Mouse (Mus musculus): ENCODE results near the gene Carnmt1. TPM values are rescaled to one million over a fixed set of nuclear protein-coding genes. Genes with fewer than 3 reads are reported as not detected.

The Carnmt1 gene
- total and polyA plus RNA-seq, 2 experiments from 2014 or later, result 8.2 to 11.5 TPM

GRCm38 (mm10) chr19:18666966-18667365 lies 3.6 kb upstream of the Carnmt1 start:
- H3K36me3 ChIP-seq (ENCODE audit: insufficient read depth, low read length), result no peaks in the 10 kb centered on the region
- DNase-seq (ENCODE audit: low spot score), result peak; percentile 70
- H3K9me3 ChIP-seq (ENCODE audit: low read length), result no peaks in the 10 kb centered on the region
- no peak overlapping the region for H3K4me2 ChIP-seq (ENCODE audit: low read depth, low read length, poor library complexity, severe bottlenecking)
- no peak for ATAC-seq (ENCODE audit: low FRiP score)
- TF ChIP-seq CTCF (IDR thresholded peaks at IDR 0.05), result no peak
- WGBS, result 74% methylated on average over 7 of the region's 7 CpGs
- no peak overlapping the region for H3K4me3 ChIP-seq (ENCODE audit: low read depth, low read length)
- H3K27ac ChIP-seq (ENCODE audit: low read depth, low read length), result no peak overlapping the region
- no peaks in the 10 kb centered on the region for H3K27me3 ChIP-seq (ENCODE audit: insufficient read depth, low read length)
- H3K4me1 ChIP-seq (ENCODE audit: insufficient read depth, low read length), result peaks cover 6% of the 10 kb centered on the region; the same call in 1 of the 2 replicates
- H3K9ac ChIP-seq (replicated peaks; ENCODE audit: low read length, poor library complexity, severe bottlenecking), result no peak overlapping the region

- TF ChIP-seq CTCF (IDR thresholded peaks at IDR 0.05), result no peak
- Histone ChIP-seq H3K4me1 (ENCODE audit: insufficient read depth, low read length) (peaks cover 20% of the 10 kb centered on the region), H3K4me2 (ENCODE audit: low read depth, low read length, poor library complexity, severe bottlenecking) (no peak overlapping the region), H3K36me3 (ENCODE audit: insufficient read depth, low read length) (no peaks in the 10 kb centered on the region), H3K4me3 (ENCODE audit: low read depth, low read length) (no peak overlapping the region), H3K9me3 (ENCODE audit: low read length) (no peaks in the 10 kb centered on the region), H3K9ac (replicated peaks; ENCODE audit: low read length, poor library complexity, severe bottlenecking) (no peak overlapping the region), H3K27ac (ENCODE audit: low read depth, low read length) (no peak overlapping the region), H3K27me3 (ENCODE audit: insufficient read depth, low read length) (no peaks in the 10 kb centered on the region)
- ATAC-seq (ENCODE audit: low FRiP score) (no peak), DNase-seq (ENCODE audit: low spot score) (peak; percentile 63)
- 51% methylated on average over 7 of the region's 7 CpGs for WGBS
Measured at GRCm38 (mm10) chr19:18669551-18669950, 1.0 kb upstream of the Carnmt1 start.

- DNase-seq (ENCODE audit: low spot score) (peak; percentile 21), ATAC-seq (ENCODE audit: low FRiP score) (peak; percentile 72)
- Histone ChIP-seq H3K9ac (replicated peaks; ENCODE audit: low read length, poor library complexity, severe bottlenecking) (peak overlapping the region; percentile 68), H3K4me2 (ENCODE audit: low read depth, low read length, poor library complexity, severe bottlenecking) (peak overlapping the region; percentile 73), H3K4me3 (ENCODE audit: low read depth, low read length) (peak overlapping the region; percentile 71), H3K27me3 (ENCODE audit: insufficient read depth, low read length) (no peaks in the 10 kb centered on the region), H3K27ac (ENCODE audit: low read depth, low read length) (peak overlapping the region; percentile 72), H3K36me3 (ENCODE audit: insufficient read depth, low read length) (no peaks in the 10 kb centered on the region), H3K4me1 (ENCODE audit: insufficient read depth, low read length) (peaks cover 20% of the 10 kb centered on the region), H3K9me3 (ENCODE audit: low read length) (no peaks in the 10 kb centered on the region)
- no peak for TF ChIP-seq CTCF (IDR thresholded peaks at IDR 0.05)
- under 1% methylated on average over 48 of the region's 64 CpGs for WGBS
Measured at GRCm38 (mm10) chr19:18671056-18671741, 635 bp downstream of the Carnmt1 start.

GRCm38 (mm10) chr19:18672498-18672897 lies 1.9 kb downstream of the Carnmt1 start:
- Histone ChIP-seq H3K4me3 (ENCODE audit: low read depth, low read length) (peak overlapping the region; percentile 71), H3K9me3 (ENCODE audit: low read length) (no peaks in the 10 kb centered on the region), H3K27ac (ENCODE audit: low read depth, low read length) (no peak overlapping the region), H3K4me1 (ENCODE audit: insufficient read depth, low read length) (peaks cover 20% of the 10 kb centered on the region), H3K36me3 (ENCODE audit: insufficient read depth, low read length) (no peaks in the 10 kb centered on the region), H3K9ac (replicated peaks; ENCODE audit: low read length, poor library complexity, severe bottlenecking) (no peak overlapping the region), H3K4me2 (ENCODE audit: low read depth, low read length, poor library complexity, severe bottlenecking) (peak overlapping the region; percentile 73), H3K27me3 (ENCODE audit: insufficient read depth, low read length) (no peaks in the 10 kb centered on the region)
- no peak for ATAC-seq (ENCODE audit: low FRiP score)
- 52% methylated on average over 3 of the region's 3 CpGs for WGBS
- TF ChIP-seq CTCF (IDR thresholded peaks at IDR 0.05), result no peak
- DNase-seq (ENCODE audit: low spot score), result no peak

GRCm38 (mm10) chr19:18673116-18673515 lies 2.6 kb downstream of the Carnmt1 start:
- Histone ChIP-seq H3K4me3 (ENCODE audit: low read depth, low read length) (peak overlapping the region; percentile 23), H3K27ac (ENCODE audit: low read depth, low read length) (no peak overlapping the region), H3K9ac (replicated peaks; ENCODE audit: low read length, poor library complexity, severe bottlenecking) (no peak overlapping the region), H3K27me3 (ENCODE audit: insufficient read depth, low read length) (no peaks in the 10 kb centered on the region), H3K4me1 (ENCODE audit: insufficient read depth, low read length) (peaks cover 20% of the 10 kb centered on the region), H3K9me3 (ENCODE audit: low read length) (no peaks in the 10 kb centered on the region), H3K4me2 (ENCODE audit: low read depth, low read length, poor library complexity, severe bottlenecking) (peak overlapping the region; percentile 73), H3K36me3 (ENCODE audit: insufficient read depth, low read length) (no peaks in the 10 kb centered on the region)
- no peak for ATAC-seq (ENCODE audit: low FRiP score)
- no peak for TF ChIP-seq CTCF (IDR thresholded peaks at IDR 0.05)
- no peak for DNase-seq (ENCODE audit: low spot score)
- WGBS, result 15% methylated on average over 4 of the region's 4 CpGs

GRCm38 (mm10) chr19:18682142-18682541 lies 11.6 kb downstream of the Carnmt1 start:
- no peaks in the 10 kb centered on the region for H3K4me1 ChIP-seq (ENCODE audit: insufficient read depth, low read length)
- H3K9me3 ChIP-seq (ENCODE audit: low read length), result no peaks in the 10 kb centered on the region
- no peak for ATAC-seq (ENCODE audit: low FRiP score)
- H3K36me3 ChIP-seq (ENCODE audit: insufficient read depth, low read length), result peaks cover 2% of the 10 kb centered on the region; the same call in 1 of the 2 replicates
- 66% methylated on average over 4 of the region's 4 CpGs for WGBS
- no peaks in the 10 kb centered on the region for H3K27me3 ChIP-seq (ENCODE audit: insufficient read depth, low read length)
- no peak for TF ChIP-seq CTCF (IDR thresholded peaks at IDR 0.05)
- no peak overlapping the region for H3K4me3 ChIP-seq (ENCODE audit: low read depth, low read length)
- DNase-seq (ENCODE audit: low spot score), result no peak
- no peak overlapping the region for H3K9ac ChIP-seq (replicated peaks; ENCODE audit: low read length, poor library complexity, severe bottlenecking)
- H3K27ac ChIP-seq (ENCODE audit: low read depth, low read length), result no peak overlapping the region
- H3K4me2 ChIP-seq (ENCODE audit: low read depth, low read length, poor library complexity, severe bottlenecking), result no peak overlapping the region

All from midbrain, postnatal 0 days (tissue).